Mouse (Mus musculus) thymus, postnatal 4 days (tissue): ENCODE measurements around the gene Il18r1.

Experiments
- DNase-seq: peaks from one replicate; pipeline ENCODE4 v3.0.0; 2021

Gene Il18r1

GRCm38 (mm10) chr1:40465477-40466430 lies at the start of gene Il18r1:
Gene Il18r1, plus strand, starts transcription at chr1:40465552.
- DNase-seq, result peak; percentile 82

GRCm38 (mm10) chr1:40417034-40417433 lies 48.3 kb upstream of the Il18r1 start:
- DNase-seq, result no peak

- DNase-seq, result no peak
Measured at GRCm38 (mm10) chr1:40418512-40418911, 46.8 kb upstream of the Il18r1 start.

GRCm38 (mm10) chr1:40423892-40424291 lies 41.5 kb upstream of the Il18r1 start:
- DNase-seq, result no peak

GRCm38 (mm10) chr1:40427270-40427669 lies 38.1 kb upstream of the Il18r1 start:
- no peak for DNase-seq

- no peak for DNase-seq
Measured at GRCm38 (mm10) chr1:40427901-40428300, 37.5 kb upstream of the Il18r1 start.

GRCm38 (mm10) chr1:40428910-40429675 lies 36.3 kb upstream of the Il18r1 start, which contains the start of gene Il1rl1:
Gene Il1rl1, plus strand, starts transcription at chr1:40429570.
- no peak for DNase-seq

- DNase-seq, result no peak
Measured at GRCm38 (mm10) chr1:40430143-40430834, 35.1 kb upstream of the Il18r1 start.

GRCm38 (mm10) chr1:40432169-40432568 lies 33.2 kb upstream of the Il18r1 start:
- no peak for DNase-seq

GRCm38 (mm10) chr1:40435936-40436335 lies 29.4 kb upstream of the Il18r1 start:
- DNase-seq, result no peak

- DNase-seq, result no peak
Measured at GRCm38 (mm10) chr1:40437340-40437739, 28.0 kb upstream of the Il18r1 start.

- no peak for DNase-seq
Measured at GRCm38 (mm10) chr1:40439504-40439903, 25.8 kb upstream of the Il18r1 start.

- no peak for DNase-seq
Measured at GRCm38 (mm10) chr1:40444800-40445199, 20.6 kb upstream of the Il18r1 start.

GRCm38 (mm10) chr1:40467306-40467705 lies 2.0 kb downstream of the Il18r1 start:
- no peak for DNase-seq

- no peak for DNase-seq
Measured at GRCm38 (mm10) chr1:40468805-40469204, 3.5 kb downstream of the Il18r1 start.

GRCm38 (mm10) chr1:40469900-40470299 lies 4.5 kb downstream of the Il18r1 start:
- no peak for DNase-seq

- DNase-seq, result no peak
Measured at GRCm38 (mm10) chr1:40472401-40472800, 7.0 kb downstream of the Il18r1 start.

GRCm38 (mm10) chr1:40473640-40474039 lies 8.3 kb downstream of the Il18r1 start:
- DNase-seq, result no peak

- DNase-seq, result no peak
Measured at GRCm38 (mm10) chr1:40474336-40474735, 9.0 kb downstream of the Il18r1 start.

- DNase-seq, result no peak
Measured at GRCm38 (mm10) chr1:40475697-40476096, 10.3 kb downstream of the Il18r1 start.

GRCm38 (mm10) chr1:40476756-40477155 lies 11.4 kb downstream of the Il18r1 start:
- DNase-seq, result peak; percentile 19

- peak; percentile 50 for DNase-seq
Measured at GRCm38 (mm10) chr1:40479505-40479923, 14.2 kb downstream of the Il18r1 start.

- DNase-seq, result no peak
Measured at GRCm38 (mm10) chr1:40494594-40494993, 29.2 kb downstream of the Il18r1 start.
